Mouse (Mus musculus): Measurements from ENCODE around the gene Reck. TPM values are rescaled to one million over a fixed set of nuclear protein-coding genes. Genes with fewer than 3 reads are reported as not detected.

Reck gene
- polyA plus RNA-seq, 1 experiment: 16.9 TPM

DNA sequence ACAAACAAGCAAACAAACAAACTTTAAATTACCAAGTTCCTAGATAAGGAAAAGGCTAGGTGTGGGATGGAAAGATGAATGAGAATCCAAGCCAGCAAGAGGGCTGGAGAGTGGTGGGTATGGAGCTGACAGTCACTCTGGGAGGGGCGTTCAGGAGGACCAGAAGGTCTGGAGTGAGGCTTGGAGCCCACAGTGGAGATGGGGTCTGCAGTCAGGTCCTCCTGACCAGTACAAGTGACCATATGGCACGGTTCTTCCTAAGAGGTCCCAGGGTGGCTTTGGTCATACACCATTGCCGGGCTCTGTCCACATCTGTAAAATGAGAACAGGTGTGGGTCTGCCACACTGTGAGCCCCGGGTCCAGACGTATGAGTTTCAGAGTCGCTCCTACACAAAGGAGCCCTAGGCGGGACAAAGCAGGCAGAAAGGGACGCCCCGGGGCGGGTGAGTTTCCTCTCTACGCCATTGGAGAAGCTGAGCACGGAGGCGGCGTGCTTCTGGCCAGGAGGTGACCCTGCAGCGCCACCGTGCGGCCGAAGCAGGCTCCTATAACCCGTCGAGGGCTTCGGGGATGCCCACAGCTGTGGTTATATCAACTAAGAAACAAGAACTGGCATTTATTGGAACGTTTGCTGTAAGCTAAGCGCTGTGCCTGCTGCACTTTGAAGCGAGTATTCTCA lies 106.9 kb downstream of the Reck start:
- TF ChIP-seq CTCF (IDR thresholded peaks at IDR 0.05; ENCODE audit: borderline replicate concordance, extremely low read depth, insufficient read depth, insufficient read length) (peak; percentile 97), POLR2A (IDR thresholded peaks at IDR 0.05; ENCODE audit: borderline replicate concordance, extremely low read depth, insufficient read depth, insufficient read length, poor library complexity, severe bottlenecking) (no peak)
- peak; percentile 95 for DNase-seq (ENCODE audit: low read depth)

DNA sequence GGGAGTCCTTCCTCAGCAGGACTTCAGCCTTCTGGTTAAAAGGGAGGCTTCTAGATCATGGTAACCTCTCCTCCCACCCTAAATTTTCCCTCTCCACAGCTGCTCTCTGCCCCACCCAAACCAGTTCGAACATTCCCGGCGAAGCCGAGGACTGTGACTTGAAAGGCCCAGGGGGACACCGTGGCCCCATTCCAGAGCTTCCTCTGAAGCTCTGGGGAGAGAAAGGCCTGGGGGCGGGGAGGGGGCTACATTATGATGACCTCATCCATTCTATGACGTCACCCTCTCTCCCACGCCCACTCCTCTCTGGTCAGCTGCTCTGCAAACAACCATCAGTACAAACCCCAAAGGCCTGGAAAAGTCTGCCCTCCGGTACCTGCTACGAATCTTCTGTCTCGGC lies 107.9 kb downstream of the Reck start, which contains the start of gene Ccin:
Gene Ccin, plus strand, starts transcription at position 303 of the 400 bp plus-strand sequence.
- no peak for DNase-seq (ENCODE audit: low read depth)
- TF ChIP-seq CTCF (IDR thresholded peaks at IDR 0.05; ENCODE audit: borderline replicate concordance, extremely low read depth, insufficient read depth, insufficient read length) (no peak), POLR2A (IDR thresholded peaks at IDR 0.05; ENCODE audit: borderline replicate concordance, extremely low read depth, insufficient read depth, insufficient read length, poor library complexity, severe bottlenecking) (no peak)

DNA sequence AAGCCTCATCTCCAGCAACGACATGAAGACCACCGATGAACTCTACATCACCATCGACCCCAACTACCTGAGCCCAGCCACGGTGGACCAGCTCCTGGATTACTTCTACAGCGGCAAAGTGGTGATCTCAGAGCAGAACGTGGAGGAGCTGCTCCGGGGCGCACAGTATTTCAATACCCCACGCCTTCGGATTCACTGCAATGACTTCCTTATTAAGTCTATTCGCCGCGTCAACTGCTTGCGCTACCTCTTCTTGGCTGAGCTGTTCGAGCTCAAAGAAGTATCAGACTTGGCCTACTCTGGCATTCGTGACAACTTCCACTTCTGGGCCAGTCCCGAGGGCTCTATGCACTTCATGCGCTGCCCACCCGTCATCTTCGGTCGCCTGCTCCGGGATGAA lies 108.4 kb downstream of the Reck start:
- no peak for TF ChIP-seq CTCF (IDR thresholded peaks at IDR 0.05; ENCODE audit: borderline replicate concordance, extremely low read depth, insufficient read depth, insufficient read length)
- no peak for TF ChIP-seq POLR2A (IDR thresholded peaks at IDR 0.05; ENCODE audit: borderline replicate concordance, extremely low read depth, insufficient read depth, insufficient read length, poor library complexity, severe bottlenecking)
- DNase-seq (ENCODE audit: low read depth): no peak

DNA sequence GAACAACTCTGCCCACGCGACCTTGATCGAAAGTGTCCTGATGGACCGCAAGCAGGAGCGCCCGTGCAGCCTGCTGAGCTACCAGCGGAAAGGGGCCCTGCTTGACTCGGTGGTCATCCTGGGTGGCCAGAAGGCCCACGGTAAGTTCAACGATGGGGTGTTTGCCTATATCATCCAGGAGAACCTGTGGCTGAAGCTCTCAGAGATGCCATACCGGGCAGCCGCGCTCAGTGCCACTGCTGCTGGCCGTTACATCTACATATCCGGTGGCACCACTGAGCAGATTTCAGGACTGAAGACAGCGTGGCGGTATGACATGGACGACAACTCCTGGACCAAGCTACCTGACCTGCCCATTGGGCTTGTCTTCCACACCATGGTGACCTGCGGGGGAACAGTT lies 109.0 kb downstream of the Reck start:
- no peak for DNase-seq (ENCODE audit: low read depth)
- TF ChIP-seq CTCF (IDR thresholded peaks at IDR 0.05; ENCODE audit: borderline replicate concordance, extremely low read depth, insufficient read depth, insufficient read length): no peak
- TF ChIP-seq POLR2A (IDR thresholded peaks at IDR 0.05; ENCODE audit: borderline replicate concordance, extremely low read depth, insufficient read depth, insufficient read length, poor library complexity, severe bottlenecking): no peak

DNA sequence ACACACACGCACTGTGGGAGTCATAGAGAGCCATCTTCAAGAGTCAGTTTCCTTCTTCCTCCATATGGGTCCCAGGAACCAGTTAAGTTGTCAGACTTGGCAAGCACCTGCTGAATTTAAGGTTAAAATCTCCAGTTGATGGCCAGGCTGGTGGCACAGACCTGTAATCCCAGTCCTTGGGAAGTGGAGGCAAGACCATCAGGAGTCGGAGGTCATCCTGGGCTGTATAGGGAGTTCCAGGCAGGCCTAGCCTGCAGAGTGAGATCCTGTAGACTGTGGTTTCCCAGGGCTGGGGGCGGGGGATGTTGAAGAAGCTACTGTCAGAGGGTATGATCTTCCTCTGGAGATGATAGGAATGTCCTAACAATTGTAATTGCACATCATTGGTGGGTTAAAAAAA lies 113.6 kb downstream of the Reck start:
- no peak for TF ChIP-seq CTCF (IDR thresholded peaks at IDR 0.05; ENCODE audit: borderline replicate concordance, extremely low read depth, insufficient read depth, insufficient read length)
- no peak for TF ChIP-seq POLR2A (IDR thresholded peaks at IDR 0.05; ENCODE audit: borderline replicate concordance, extremely low read depth, insufficient read depth, insufficient read length, poor library complexity, severe bottlenecking)
- DNase-seq (ENCODE audit: low read depth): no peak

DNA sequence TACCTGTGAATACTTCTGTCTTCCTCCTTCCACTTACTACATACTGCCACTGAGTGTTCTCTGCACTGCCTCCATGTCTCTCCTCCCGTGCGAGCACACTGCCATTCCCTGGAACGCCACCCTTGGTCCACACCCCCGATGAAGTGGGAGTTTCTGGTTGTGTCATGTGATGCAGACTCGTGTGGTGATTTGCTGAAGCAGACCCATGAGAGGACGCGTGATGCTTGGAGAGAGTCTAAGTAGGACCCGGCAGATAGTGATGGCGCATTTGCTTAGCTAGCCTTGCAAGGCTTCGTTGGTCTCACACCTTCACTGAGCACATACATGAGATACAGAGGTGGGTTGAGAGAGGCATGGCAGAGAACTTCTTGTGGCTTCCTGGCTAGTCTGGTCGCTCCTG lies 117.7 kb downstream of the Reck start:
- DNase-seq (ENCODE audit: low read depth): no peak

DNA sequence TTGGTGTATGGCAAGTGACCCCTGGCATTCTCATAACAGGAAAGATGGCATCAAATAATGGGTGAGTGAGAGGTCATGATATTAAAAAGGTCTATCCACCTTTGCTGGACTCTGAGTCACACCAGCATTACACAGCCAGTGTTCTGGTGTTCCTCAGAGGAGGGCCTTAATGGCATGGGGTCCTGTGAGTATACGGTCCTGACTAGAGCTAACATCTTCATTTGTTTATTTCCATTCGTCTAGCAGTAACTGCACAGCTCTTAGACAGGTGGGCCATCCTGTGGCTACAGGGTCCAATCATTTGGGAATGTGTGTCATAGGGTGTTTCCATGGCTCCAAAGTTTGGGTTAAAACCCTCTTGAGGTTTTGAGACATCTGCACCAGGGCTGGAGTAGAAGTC lies 119.0 kb downstream of the Reck start:
- no peak for TF ChIP-seq CTCF (IDR thresholded peaks at IDR 0.05; ENCODE audit: borderline replicate concordance, extremely low read depth, insufficient read depth, insufficient read length)
- TF ChIP-seq POLR2A (IDR thresholded peaks at IDR 0.05; ENCODE audit: borderline replicate concordance, extremely low read depth, insufficient read depth, insufficient read length, poor library complexity, severe bottlenecking): no peak
- DNase-seq (ENCODE audit: low read depth): no peak

More for the DNA sequence above, 117.7 kb downstream of the Reck start:
- TF ChIP-seq CTCF (IDR thresholded peaks at IDR 0.05; ENCODE audit: borderline replicate concordance, extremely low read depth, insufficient read depth, insufficient read length): no peak
- TF ChIP-seq POLR2A (IDR thresholded peaks at IDR 0.05; ENCODE audit: borderline replicate concordance, extremely low read depth, insufficient read depth, insufficient read length, poor library complexity, severe bottlenecking): no peak

Other genes starting within 250 kb of the Reck start
- 61.7 and 65.6 TPM in 2 replicates for gene Npr2, start 243.6 kb upstream of the Reck start, polyA plus RNA-seq (2012; rRNA removed)
- gene Spag8, start 221.9 kb upstream of the Reck start, polyA plus RNA-seq (2012; rRNA removed): 7.3 and 9.0 TPM in 2 replicates
- gene Hint2, start 219.1 kb upstream of the Reck start, polyA plus RNA-seq (2012; rRNA removed): 43.0 and 64.6 TPM in 2 replicates
- 27.0 and 42.0 TPM in 2 replicates for gene Tmem8b, start 206.6 kb upstream of the Reck start, polyA plus RNA-seq (2012; rRNA removed)
- 0.23 and 0.34 TPM in 2 replicates for gene Fam221b, start 206.4 kb upstream of the Reck start, polyA plus RNA-seq (2012; rRNA removed)
- gene Olfr70, start 174.7 kb upstream of the Reck start, polyA plus RNA-seq (2012; rRNA removed): not detected in 2 replicates
- gene Olfr71, start 165.3 kb upstream of the Reck start, polyA plus RNA-seq (2012; rRNA removed): not detected in 2 replicates
- 0.38 and 0.53 TPM in 2 replicates for gene Hrct1, start 148.3 kb upstream of the Reck start, polyA plus RNA-seq (2012; rRNA removed)
- 0.10 and 0.11 TPM in 2 replicates for gene Spaar, start 145.5 kb upstream of the Reck start, polyA plus RNA-seq (2012; rRNA removed)
- gene Olfr159, start 104.5 kb upstream of the Reck start, polyA plus RNA-seq (2012; rRNA removed): not detected in 2 replicates
- not detected in 2 replicates for gene Olfr156, start 51.6 kb upstream of the Reck start, polyA plus RNA-seq (2012; rRNA removed)
- not detected in 2 replicates for gene Olfr157, start 35.3 kb upstream of the Reck start, polyA plus RNA-seq (2012; rRNA removed)
- gene Olfr155, start 24.0 kb upstream of the Reck start, polyA plus RNA-seq (2012; rRNA removed): not detected in 2 replicates
- gene Glipr2, start 81.9 kb downstream of the Reck start, polyA plus RNA-seq (2012; rRNA removed): 26.4 and 28.8 TPM in 2 replicates
- gene Ccin, start 108.0 kb downstream of the Reck start, polyA plus RNA-seq (2012; rRNA removed): 0.20 and 0.40 TPM in 2 replicates
- gene Clta, start 128.9 kb downstream of the Reck start, polyA plus RNA-seq (2012; rRNA removed): 400 and 438 TPM in 2 replicates
- gene Gne, start 208.6 kb downstream of the Reck start, polyA plus RNA-seq (2012; rRNA removed): 13.2 and 20.7 TPM in 2 replicates